Mouse (Mus musculus): ENCODE data around the gene Gmds.

Gene Gmds

DNA sequence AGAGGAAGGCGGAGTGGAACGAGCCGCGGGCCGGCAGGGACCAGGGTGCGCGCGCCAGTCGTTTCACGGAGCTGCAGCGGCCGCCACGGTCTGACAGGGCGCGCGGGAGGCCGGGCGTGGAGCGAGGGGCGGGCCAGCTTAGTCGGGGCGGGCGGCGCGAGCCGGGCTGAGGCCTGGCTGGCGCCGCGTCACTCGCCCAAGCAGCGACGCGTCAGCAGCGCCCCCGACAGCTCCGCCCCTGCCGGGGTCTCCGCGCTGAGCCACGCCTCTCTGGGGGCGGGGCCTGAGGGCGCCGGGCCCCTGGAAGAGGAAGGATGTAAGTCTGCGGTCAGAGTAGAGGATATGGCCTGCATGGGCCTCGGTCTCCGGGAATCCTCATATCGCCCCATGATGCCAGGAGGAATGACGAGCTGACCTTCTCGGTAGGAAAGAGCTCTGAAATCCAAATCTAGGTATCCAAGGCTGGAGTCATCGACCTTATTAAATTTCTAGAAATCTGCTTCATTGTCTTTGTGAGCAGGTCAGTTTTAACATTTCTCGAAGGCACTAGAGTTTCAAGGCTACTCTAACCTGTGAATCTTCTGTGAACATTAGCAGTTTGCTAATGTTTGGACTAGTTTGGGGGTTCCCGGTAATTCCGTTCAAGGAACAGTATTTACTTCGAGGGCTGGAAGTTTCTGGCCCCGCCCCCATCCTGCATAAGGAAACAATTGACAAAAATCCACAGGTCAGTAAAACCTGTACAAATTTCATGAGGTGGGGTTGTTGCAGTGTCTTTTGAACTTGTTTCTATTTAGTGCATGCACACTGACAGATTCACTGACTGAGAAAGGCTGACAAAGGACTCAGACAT is at the start of gene Gmds:
Gene Gmds, minus strand, starts transcription at position 228 of the 853 bp plus-strand sequence.
- peak; percentile 84 for DNase-seq (ENCODE audit: low spot score)

GRCm38 (mm10) chr13:32385421-32386092 is 47.0 kb upstream of the Gmds start:
- DNase-seq (ENCODE audit: low spot score), result no peak

DNA sequence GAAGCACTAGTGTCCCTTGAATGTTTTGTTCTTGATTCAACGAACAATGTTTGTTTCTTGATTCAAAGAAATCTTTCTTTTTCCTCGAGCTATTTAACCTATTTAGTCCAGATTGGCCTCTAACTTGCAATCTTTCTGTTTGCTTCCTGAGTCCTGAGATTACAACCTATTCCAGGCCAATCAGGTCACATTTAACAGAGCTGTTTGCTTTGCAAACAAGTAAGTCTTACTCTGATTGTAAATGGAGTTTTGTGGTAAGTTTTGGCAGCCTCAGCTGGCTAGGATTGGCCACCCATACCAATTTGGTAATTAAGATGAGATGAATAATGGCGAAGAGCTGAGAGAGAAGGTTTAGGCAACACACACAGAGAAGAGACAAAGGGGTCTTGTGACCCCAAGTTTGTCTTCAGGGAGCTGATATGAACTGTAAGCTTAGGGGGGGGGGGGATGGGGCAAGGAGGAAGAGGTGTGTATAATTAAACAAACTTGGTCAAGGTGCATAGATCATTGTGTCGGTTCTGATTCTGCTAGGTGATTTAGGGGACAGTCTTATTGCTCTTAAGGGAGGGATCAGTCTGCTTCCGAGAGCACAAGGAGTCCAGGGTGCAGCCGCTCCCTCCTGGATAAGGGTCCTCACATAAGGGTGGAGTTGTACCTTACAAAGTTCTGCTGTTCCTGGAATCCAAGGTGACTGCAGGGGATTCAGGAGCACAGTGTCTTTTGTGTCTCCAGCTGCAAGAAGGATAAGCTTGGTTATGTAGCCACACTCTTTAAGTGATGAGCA is 43.9 kb upstream of the Gmds start:
- no peak for DNase-seq (ENCODE audit: low spot score)

- DNase-seq (ENCODE audit: low spot score), result no peak
Measured at GRCm38 (mm10) chr13:32378634-32379033, 40.1 kb upstream of the Gmds start.

DNA sequence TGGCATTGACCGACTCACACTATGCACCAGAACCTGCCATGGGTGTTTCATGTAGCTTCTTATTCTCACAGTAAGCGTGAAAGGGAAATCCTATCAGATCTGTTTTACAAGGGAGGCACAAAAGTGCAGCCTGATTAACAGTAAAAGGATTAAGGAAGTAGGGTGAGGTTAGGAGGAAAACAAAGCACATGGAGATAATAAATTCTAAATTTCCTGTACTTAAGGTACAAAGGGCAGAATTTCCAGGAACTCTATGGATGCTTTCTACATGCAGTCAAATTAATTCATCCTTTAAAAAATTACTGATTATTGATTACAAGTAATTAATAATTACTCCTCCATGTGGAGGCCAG is 34.0 kb upstream of the Gmds start:
- DNase-seq (ENCODE audit: low spot score), result no peak

DNA sequence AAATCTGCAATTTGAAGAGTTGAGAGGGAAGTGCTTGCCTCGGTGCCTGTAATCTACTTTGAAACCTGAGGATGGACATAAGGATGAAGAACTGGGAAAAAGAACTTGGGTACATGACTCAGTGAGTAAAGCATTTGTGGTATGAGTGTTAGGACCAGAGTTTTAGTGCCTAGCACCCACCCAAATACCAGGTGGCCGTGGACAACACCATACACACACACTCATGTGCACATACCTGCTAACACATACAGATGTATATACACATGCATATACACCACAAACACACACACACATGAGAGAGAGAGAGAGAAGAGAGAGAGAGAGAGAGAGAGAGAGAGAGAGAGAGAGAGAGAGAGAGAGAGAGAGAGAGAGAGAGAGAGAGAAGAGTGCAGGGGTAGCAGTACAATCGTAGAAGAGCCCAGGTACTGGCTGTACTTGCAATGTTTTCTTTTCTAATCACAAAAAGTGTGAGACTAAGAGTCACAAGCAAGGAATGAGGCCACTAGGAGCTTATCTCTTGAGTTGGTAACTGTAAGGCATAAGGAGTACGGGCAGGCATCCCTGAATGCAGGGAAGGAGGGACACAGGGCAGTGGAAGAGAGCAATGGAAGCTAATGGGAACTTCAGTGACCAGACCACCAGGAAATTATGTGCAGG is 33.5 kb upstream of the Gmds start:
- no peak for DNase-seq (ENCODE audit: low spot score)

DNA sequence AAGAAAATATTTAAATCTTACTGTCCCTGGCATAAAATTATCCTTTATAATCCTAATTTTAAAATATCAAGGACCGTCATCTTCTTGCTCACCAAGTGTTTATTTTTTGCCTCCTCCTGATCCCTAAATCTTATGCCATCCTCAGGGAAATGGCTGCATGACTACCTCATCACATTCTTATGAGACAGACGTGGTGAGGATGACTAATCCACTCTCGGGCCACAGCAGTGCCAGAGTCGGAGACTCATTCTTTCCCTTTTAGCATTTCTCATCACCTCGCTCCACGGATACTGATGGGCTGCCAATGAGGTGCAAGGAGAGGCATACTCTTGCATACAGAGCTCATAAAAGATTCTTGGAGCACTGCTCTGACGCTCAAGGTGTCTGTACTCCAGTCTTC is 32.2 kb upstream of the Gmds start:
- no peak for DNase-seq (ENCODE audit: low spot score)

DNA sequence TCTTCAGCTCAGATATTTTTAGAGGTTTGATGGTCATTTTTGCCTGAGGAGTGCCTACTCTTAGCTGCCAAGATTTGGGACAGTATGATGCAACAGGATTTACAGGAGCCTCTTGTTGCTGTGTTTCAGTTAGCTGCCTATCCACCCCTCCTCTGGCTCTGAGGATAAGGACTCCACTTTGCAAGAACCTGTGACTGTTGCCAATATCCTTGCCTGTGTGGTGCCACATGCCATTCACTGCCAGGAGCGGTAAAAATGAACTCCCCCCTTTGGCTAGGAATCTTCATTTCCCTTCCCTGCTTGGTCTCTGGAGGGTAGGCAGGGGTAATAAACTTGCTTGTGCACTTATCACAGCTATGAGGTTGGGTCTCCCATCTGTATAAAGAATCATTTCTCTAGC is 31.6 kb upstream of the Gmds start:
- no peak for DNase-seq (ENCODE audit: low spot score)

DNA sequence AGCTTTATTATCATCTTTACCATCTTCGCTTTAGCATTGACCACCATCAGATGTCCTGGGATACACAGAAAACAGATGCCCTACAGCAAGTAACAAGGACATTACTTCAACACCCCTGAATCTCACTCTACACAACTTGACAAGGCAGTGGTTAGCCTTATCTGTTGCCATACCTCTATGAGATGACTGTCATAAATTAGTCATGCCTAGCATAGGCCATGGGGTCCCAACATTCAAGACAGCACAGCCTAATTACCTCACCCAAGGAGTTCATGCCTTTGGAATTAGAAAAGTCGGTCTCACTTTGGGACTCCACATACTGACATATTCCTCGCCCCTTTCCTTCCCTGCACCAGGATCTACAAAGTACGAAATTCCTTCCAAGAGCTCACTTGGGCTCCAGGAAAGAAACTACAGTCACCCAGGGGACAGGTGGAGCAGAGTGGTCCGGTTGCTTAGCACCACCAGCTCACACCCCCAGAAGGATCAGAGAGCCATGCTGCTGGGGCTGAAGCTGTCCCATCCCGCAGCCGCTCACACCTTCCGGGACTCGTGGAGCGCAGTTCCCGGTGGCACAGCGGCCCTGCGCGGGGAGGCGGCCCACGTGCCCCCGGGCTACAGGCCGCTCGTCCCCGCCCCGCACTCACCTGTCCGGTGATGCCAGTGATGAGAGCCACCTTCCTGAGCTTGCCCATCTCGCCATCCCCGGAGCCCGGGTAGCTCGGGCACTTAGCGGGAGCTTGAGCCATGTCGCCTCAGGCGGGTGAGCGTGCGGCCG is 616 bp downstream of the Gmds start:
- no peak for DNase-seq (ENCODE audit: low spot score)

DNA sequence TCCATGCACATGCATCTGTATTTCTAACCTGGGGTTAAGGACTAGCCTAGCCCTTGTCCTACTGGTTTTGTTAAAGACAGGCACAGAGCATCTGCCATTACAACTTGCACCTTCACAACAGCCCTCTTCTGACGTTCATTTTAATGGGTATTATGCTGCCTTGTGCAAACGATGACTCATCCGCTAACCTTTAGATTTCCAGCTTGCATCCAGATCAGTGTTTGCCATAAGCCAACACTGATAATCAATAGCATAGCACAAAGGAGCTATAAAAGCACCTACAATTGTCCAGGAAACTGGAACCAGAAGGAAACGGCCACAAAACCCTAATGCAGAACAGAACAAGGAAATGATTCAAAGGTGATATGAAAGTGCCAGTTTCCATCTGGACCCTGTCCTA is 20.2 kb downstream of the Gmds start:
- no peak for DNase-seq (ENCODE audit: low spot score)

GRCm38 (mm10) chr13:32317354-32317753 is 21.2 kb downstream of the Gmds start:
- no peak for DNase-seq (ENCODE audit: low spot score)

DNA sequence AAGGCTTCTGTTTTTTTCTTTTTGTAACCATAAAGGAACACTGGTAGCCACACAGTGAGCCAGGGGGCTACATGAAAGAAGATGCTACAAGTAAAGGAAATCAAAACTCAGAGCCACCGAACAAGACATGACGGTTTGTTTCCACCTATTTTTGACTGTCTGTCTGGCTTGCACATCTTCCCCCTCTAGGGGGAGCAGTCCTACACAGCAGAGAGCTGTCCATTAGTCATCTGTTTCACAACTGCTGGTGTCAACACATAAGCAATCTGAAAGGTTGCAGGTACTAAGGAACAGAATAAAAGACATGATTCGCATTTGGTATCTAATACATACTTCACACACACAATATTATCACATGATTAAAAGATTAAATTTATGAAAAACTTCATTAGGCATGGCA is 25.9 kb downstream of the Gmds start:
- DNase-seq (ENCODE audit: low spot score), result peak; percentile 22

GRCm38 (mm10) chr13:32311476-32311875 is 27.1 kb downstream of the Gmds start:
- DNase-seq (ENCODE audit: low spot score), result no peak

DNA sequence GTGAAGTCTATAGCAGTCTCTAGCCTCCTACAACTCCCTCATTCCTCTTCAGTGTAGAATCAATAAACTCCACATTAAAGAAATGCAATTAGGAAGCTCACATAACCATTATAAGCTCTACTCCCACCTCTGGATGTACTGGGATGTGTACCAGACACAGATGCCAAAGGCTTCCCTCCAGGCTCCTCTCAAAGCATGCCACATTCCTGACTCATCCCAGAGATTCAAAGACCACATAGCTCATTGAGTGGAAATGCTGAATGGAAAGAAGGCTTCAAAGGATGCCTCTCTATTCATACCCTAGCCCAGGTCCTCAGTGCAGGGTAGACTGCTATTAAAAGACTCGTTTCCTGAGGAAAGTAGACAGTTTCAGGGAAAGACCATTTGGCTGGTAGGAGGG is 40.1 kb downstream of the Gmds start:
- no peak for DNase-seq (ENCODE audit: low spot score)

- DNase-seq (ENCODE audit: low spot score), result peak; percentile 21
Measured at GRCm38 (mm10) chr13:32297398-32297797, 41.1 kb downstream of the Gmds start.

DNA sequence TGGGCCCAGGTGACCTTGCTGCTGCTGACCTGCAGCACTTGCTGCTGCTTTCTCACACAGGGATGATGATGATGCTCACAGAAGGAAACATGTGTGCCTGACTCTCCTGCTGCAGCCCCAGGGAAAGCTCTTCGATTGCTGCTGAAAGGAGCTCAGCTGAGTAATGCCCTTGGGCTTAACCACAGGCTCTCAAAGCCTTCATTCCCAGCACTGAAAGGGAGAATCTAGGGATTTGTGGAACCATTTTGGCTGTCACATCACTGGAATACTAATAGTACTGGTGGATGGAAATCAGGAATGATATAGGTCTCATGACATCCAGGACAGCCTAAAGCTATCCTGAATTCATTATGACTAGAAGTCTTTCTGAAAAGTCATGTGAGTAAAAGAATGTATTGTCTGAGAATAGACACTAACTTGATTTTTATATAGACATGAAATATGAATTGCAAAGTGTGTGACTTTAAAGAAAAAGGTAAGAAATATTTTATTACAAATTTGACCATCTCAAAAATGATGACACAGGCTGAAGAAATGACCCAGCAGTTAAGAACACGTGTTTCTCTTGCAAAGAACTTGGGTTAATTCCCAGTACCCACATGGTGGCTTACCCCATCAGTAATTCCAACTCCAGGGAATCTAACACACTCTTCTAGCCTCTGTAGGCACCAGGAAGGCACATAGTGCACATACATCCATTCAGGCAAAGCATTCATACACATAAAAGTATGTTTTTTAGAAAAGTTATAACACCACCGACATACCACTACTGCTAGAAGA is 43.9 kb downstream of the Gmds start:
- no peak for DNase-seq (ENCODE audit: low spot score)

DNA sequence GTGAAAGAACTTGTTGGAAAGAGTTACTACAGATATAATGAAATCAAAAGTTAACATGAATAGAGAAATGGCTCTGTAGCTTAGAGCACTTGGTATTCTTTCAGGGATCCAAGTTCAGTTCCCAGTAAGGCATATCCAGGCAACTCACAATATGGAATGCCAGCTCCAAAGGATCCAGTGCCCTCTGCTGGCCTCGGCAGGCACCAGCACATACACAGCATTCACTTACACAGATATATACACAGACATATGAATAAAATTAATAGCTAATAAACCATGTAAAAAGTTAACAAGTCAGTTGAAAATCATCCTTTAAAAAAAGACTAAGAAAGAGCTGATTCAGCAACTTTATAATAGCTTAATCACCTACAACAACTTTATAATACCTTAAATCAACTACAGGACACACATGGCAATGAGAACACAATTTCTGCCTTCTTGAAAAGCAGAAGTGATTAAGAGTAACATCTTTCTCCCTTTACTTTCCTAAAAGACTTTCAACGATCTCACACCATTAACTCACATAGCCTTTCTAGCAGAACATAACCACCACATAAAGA is 65.5 kb downstream of the Gmds start:
- no peak for DNase-seq (ENCODE audit: low spot score)

- DNase-seq (ENCODE audit: low spot score), result no peak
Measured at GRCm38 (mm10) chr13:32269757-32270156, 68.8 kb downstream of the Gmds start.

DNA sequence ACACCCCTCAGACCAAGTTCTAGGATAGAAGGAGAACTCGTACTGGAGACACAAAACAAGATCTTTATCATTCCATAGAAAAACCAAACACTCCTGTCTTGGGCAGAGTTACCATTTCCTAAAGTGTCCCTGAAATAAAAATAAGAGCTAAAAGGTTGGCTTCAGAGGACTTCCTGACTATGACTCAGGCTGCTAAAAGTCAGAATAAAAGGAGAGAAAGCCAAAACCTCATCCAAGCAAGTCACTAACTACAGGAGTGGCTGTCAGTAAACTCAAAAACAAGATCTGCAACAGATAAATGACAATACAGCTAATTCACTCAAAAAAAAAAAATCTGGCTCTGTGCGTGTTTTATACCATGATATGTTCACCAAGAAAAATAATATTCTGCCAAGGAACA is 69.3 kb downstream of the Gmds start:
- no peak for DNase-seq (ENCODE audit: low spot score)

DNA sequence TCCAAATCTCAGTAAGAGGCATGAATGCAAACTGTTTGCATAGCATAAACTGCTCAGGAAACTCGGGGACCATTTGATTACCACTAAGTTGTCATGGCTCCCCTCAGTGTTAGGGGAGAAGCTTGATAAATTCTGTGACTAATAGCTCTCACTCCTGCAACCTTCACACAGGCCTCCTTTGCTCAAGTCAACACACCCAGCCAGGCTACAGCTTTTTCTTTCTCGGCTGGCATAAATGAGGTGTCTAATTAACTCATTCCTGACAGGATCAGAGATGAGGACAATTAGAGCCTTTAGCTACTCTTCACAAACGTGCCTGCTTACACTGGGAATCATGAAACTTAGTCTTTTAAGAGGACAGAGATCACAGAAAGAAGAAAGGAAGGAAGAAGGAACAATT is 70.3 kb downstream of the Gmds start:
- no peak for DNase-seq (ENCODE audit: low spot score)
